Mouse (Mus musculus) MEL (cell line): ENCODE results near the gene AC124108.1.

Experiments
- CHD1 ChIP-seq: IDR thresholded peaks from 2 replicates; pipeline ENCODE4 v1.6.1; 2012; ENCODE audit warnings: low read depth, mild to moderate bottlenecking, inconsistent platforms, low read length, improper control_type of control experiment
- CHD2 ChIP-seq: IDR thresholded peaks from 2 replicates; pipeline ENCODE4 v1.6.1; 2011; ENCODE audit warnings: low read length, improper control_type of control experiment
- CTCF ChIP-seq, 3 experiments: IDR thresholded peaks in 2 of 3; conservative IDR thresholded peaks in 1 of 3; 2 replicates each; pipeline ENCODE4 v1.5.1; 2011 to 2012; ENCODE audit warnings: low read length in 3 of 3, low read depth in 2 of 3, mild to moderate bottlenecking in 2 of 3, improper control_type of control experiment in 1 of 3, inconsistent platforms in 1 of 3, mixed read lengths in 1 of 3, moderate library complexity in 1 of 3; ENCODE audit not compliant: control insufficient read depth in 1 of 3, insufficient read depth in 1 of 3, poor library complexity in 1 of 3, severe bottlenecking in 1 of 3
- POLR2A ChIP-seq, 2 experiments: IDR thresholded peaks; 2 replicates each; pipeline ENCODE4 v1.6.1; 2011 to 2012; ENCODE audit warnings: low read length in 2 of 2, mild to moderate bottlenecking in 2 of 2, control low read depth in 1 of 2, improper control_type of control experiment in 1 of 2, low read depth in 1 of 2, moderate library complexity in 1 of 2; ENCODE audit not compliant: control insufficient read depth in 1 of 2, insufficient read depth in 1 of 2, poor library complexity in 1 of 2
- TCF12 ChIP-seq: IDR thresholded peaks from 2 replicates; pipeline ENCODE4 v1.6.1; 2014; ENCODE audit warnings: low read depth, mild to moderate bottlenecking, inconsistent platforms, low read length, improper control_type of control experiment, moderate library complexity
- UBTF ChIP-seq: IDR thresholded peaks from 2 replicates; pipeline ENCODE4 v1.6.1; 2012; ENCODE audit warnings: low read depth, mild to moderate bottlenecking, inconsistent platforms, low read length, improper control_type of control experiment, moderate library complexity, borderline replicate concordance; ENCODE audit not compliant: insufficient read depth
- ZMIZ1 ChIP-seq: IDR thresholded peaks from 2 replicates; pipeline ENCODE4 v1.6.1; 2012; ENCODE audit warnings: low read depth, mild to moderate bottlenecking, inconsistent platforms, low read length, improper control_type of control experiment, moderate library complexity

GRCm38 (mm10) chr1:132151908-132152307 lies 39.3 kb upstream of the AC124108.1 start:
- TF ChIP-seq POLR2A (IDR thresholded peaks at IDR 0.05; ENCODE audit: control insufficient read depth in 1 of 2, insufficient read depth in 1 of 2, low read depth in 1 of 2, low read length in 2 of 2, poor library complexity in 1 of 2) (no peak), CTCF (IDR thresholded peaks at IDR 0.05 in 2 of 3, conservative IDR thresholded peaks at IDR 0.05 in 1 of 3; ENCODE audit: control insufficient read depth in 1 of 3, insufficient read depth in 1 of 3, low read depth in 2 of 3, low read length in 3 of 3, poor library complexity in 1 of 3, severe bottlenecking in 1 of 3) (no peak), ZMIZ1 (no peak), UBTF (no peak), TCF12 (no peak), CHD1 (no peak), CHD2 (no peak)
